Mouse (Mus musculus) liver, embryonic 14.5 days (tissue): Measurements from ENCODE around the gene Dapl1.

Source experiments
- CTCF ChIP-seq: IDR thresholded peaks from 2 replicates; pipeline ENCODE4 v1.5.1; 2016; ENCODE audit warnings: antibody characterized with exemption, low read depth, control low read depth
- EP300 ChIP-seq: IDR thresholded peaks from 2 replicates; pipeline ENCODE4 v1.6.1; 2016; ENCODE audit warnings: antibody characterized with exemption, low read depth

DNA sequence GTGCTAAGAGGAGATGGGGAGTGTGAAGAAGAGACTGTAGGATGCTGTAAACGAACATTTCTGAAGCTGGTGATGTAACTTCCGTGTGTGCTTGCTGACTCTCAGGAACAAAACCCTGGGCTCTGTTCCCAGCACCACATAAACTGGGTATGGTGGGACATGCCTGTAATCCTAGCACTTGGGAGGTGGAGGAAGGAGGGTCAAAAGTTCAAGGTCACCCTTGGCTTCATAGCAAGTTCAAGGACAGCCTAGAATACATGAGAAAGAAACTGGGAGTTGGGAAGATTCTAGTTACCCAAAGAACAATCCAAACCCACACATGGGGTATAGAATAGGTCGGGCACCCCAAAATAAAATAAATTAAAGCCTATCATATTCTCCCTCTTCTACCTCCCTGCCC lies 39.1 kb downstream of the Dapl1 start:
- TF ChIP-seq CTCF = no peak
- no peak for TF ChIP-seq EP300
